Mouse (Mus musculus) liver, adult 2 months (tissue): ENCODE data around the gene Sipa1l3.

Source experiments
- CTCF ChIP-seq: fragments of 200-500 bp; IDR thresholded peaks from 2 replicates; pipeline ENCODE4 v1.5.1; 2011; ENCODE audit warnings: low read depth, low read length, control low read depth
- POLR2A ChIP-seq: fragments of 200-500 bp; IDR thresholded peaks from 2 replicates; pipeline ENCODE4 v1.6.1; 2011; ENCODE audit warnings: low read length, control low read depth; ENCODE audit not compliant: insufficient read depth; ENCODE audit errors: extremely low read depth

DNA sequence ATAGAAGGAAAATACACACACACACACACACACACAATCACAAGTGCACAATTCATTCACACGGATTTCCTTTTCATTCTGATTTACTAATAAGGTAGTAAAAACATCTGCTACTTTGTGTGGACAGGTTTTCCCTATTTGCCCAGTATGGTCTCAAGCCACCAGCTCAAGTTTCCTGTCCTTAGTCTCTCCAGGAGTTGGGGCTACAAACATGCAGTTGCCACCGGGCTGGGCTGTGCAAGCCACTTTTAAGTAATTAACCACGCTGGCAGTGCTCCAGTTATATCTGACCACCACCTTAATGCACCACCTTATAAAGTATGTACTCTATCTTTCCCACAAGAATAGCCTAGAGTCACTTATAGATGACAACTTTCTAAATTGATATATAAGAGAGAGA is 29.1 kb downstream of the Sipa1l3 start:
- TF ChIP-seq CTCF = no peak
- no peak for TF ChIP-seq POLR2A
